Mouse (Mus musculus) hindbrain, postnatal 0 days (tissue): Measurements from ENCODE around the gene Gm19426. TPM values are rescaled to one million over a fixed set of nuclear protein-coding genes. Genes with fewer than 3 reads are reported as not detected.

ENCODE experiments used
- ATAC-seq: fragments of 200-750 bp; cut with Nextera tagmentation; 2 replicates; pipeline ENCODE4 v1.8.0; 2017; ENCODE audit warnings: mild to moderate bottlenecking, moderate TSS enrichment, moderate library complexity
- DNase-seq: peaks from one replicate; pipeline ENCODE4 v3.0.0-alpha.2; 2015; ENCODE audit warnings: low spot score
- H3K27ac ChIP-seq: fragments of 300-500 bp; sonication (generic); 2 replicates; pipeline ENCODE4 v1.5.1; 2014; ENCODE audit warnings: mild to moderate bottlenecking
- H3K27me3 ChIP-seq: fragments of 300-500 bp; sonication (generic); 2 replicates; pipeline ENCODE4 v1.6.1; 2014; ENCODE audit warnings: low read length, mixed read lengths; ENCODE audit not compliant: insufficient read depth
- H3K36me3 ChIP-seq: fragments of 300-500 bp; sonication (generic); 2 replicates; pipeline ENCODE4 v1.6.1; 2014; ENCODE audit warnings: low read length, mixed read lengths; ENCODE audit not compliant: insufficient read depth
- H3K4me1 ChIP-seq: fragments of 300-500 bp; sonication (generic); 2 replicates; pipeline ENCODE4 v1.6.1; 2014; ENCODE audit warnings: antibody characterized with exemption, low read length, mixed read lengths; ENCODE audit not compliant: insufficient read depth
- H3K4me2 ChIP-seq: fragments of 300-500 bp; sonication (generic); 2 replicates; pipeline ENCODE4 v1.6.1; 2014; ENCODE audit warnings: low read depth, mild to moderate bottlenecking, low read length, moderate library complexity, mixed read lengths
- H3K4me3 ChIP-seq: fragments of 300-500 bp; sonication (generic); 2 replicates; pipeline ENCODE4 v1.5.1; 2014; ENCODE audit warnings: low read length
- H3K9ac ChIP-seq: fragments of 300-500 bp; sonication (generic); replicated peaks from 2 replicates; pipeline ENCODE4 v1.6.1; 2014; ENCODE audit warnings: mild to moderate bottlenecking, low read length, moderate library complexity, mixed read lengths
- H3K9me3 ChIP-seq: fragments of 300-500 bp; sonication (generic); 2 replicates; pipeline ENCODE4 v1.6.1; 2016; ENCODE audit warnings: low read length, mixed read lengths
- CTCF ChIP-seq: IDR thresholded peaks from 2 replicates; pipeline ENCODE4 v1.5.1; 2016; ENCODE audit warnings: antibody characterized with exemption, control low read depth, low read depth
- WGBS: fragments of 180-500 bp; shearing (Covaris S2); extraction: QIAGEN DNeasy Blood & Tissue Kit; methylation state at CpG from one replicate; pipeline ENCODE4 v1.1.7; 2014; 5-methylcytosine and 5-hydroxymethylcytosine counted together
- microRNA counts: library from miRNA; unstranded; fragments of <30 nt; microRNA quantifications from one replicate; lab custom pipeline; 2015
- microRNA-seq, 2 experiments: library from miRNA; unstranded; fragments of <30 nt; microRNA quantifications; one replicate each; pipeline ENCODE4; 2016
- polyA plus RNA-seq: library from polyadenylated mRNA; unstranded; fragments of >200 nt; fragmentation: Nextera tagmentation; extraction: Ambion mirVana; gene quantifications from 2 replicates; pipeline ENCODE4 v1.2.1, GENCODE M21; 2015
- total RNA-seq: library from RNA; depleted of rRNA; stranded (reverse); fragments of >200 nt; gene quantifications from 2 replicates; pipeline ENCODE4 v1.2.3, GENCODE M21; 2014; rRNA removed

Gm19426 gene
- total and polyA plus RNA-seq, 2 experiments from 2014 or later: 3.8 to 4.3 TPM

- Histone ChIP-seq H3K27ac (no peak overlapping the region), H3K36me3 (peaks cover 15% of the 10 kb centered on the region), H3K9ac (no peak overlapping the region), H3K9me3 (no peaks in the 10 kb centered on the region), H3K4me3 (no peak overlapping the region), H3K4me1 (no peaks in the 10 kb centered on the region), H3K27me3 (no peaks in the 10 kb centered on the region), H3K4me2 (no peak overlapping the region)
- whole genome bisulfite sequencing: 89% methylated on average over 1 of the region's 1 CpGs
- ATAC-seq: no peak
- DNase-seq: no peak
- TF ChIP-seq CTCF: no peak
These were observed 38.2 kb downstream of the Gm19426 start for GRCm38 (mm10) chr2:84705295-84705694.

GRCm38 (mm10) chr2:84704329-84704728 is 39.1 kb downstream of the Gm19426 start:
- Histone ChIP-seq H3K27ac (no peak overlapping the region), H3K4me1 (no peaks in the 10 kb centered on the region), H3K4me3 (no peak overlapping the region), H3K36me3 (peaks cover 11% of the 10 kb centered on the region), H3K27me3 (no peaks in the 10 kb centered on the region), H3K4me2 (no peak overlapping the region), H3K9ac (no peak overlapping the region), H3K9me3 (no peaks in the 10 kb centered on the region)
- 87% methylated on average over 5 of the region's 5 CpGs for WGBS
- TF ChIP-seq CTCF: no peak
- ATAC-seq (no peak), DNase-seq (no peak)

GRCm38 (mm10) chr2:84703497-84703896 is 40.0 kb downstream of the Gm19426 start:
- 91% methylated on average over 1 of the region's 1 CpGs for WGBS
- H3K27me3 ChIP-seq: no peaks in the 10 kb centered on the region
- no peak overlapping the region for H3K27ac ChIP-seq
- DNase-seq (no peak), ATAC-seq (no peak)
- H3K4me3 ChIP-seq: no peak overlapping the region
- no peaks in the 10 kb centered on the region for H3K9me3 ChIP-seq
- TF ChIP-seq CTCF: no peak
- H3K4me1 ChIP-seq: no peaks in the 10 kb centered on the region
- no peak overlapping the region for H3K4me2 ChIP-seq
- H3K9ac ChIP-seq: no peak overlapping the region
- peaks cover 7% of the 10 kb centered on the region for H3K36me3 ChIP-seq

DNA sequence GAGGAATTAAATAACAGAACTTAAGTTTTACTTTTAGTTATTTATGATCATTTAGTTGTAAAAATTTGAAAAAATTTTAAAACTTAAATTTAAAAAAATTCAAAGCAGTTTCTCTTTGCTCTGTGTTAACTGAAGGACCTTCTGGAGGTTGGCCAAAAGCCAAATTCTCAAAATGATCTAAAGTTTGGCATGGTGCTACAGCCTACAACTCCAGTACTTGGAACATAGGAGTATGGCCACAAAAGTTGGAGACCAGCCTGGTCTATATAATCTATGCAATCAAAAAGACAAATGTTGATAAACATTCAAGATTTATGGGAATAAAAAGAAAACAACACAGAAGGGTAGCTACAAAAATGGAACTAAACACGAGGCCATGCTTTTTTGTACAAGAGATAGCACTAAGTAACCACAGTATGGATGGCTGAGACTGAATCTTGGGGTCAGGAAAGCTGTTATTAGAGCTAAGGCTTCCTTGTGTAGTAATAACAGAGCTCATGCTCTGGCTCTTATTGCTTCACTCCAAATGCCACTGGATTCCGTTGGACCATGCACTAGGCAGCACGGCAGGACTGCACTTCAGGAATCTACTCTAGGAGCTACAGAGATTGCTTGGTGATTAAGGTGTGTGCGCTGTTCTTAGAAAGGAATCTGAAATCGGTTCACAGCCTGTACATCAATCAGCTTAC is 48.3 kb downstream of the Gm19426 start:
- Histone ChIP-seq H3K9me3 (no peaks in the 10 kb centered on the region), H3K9ac (no peak overlapping the region), H3K4me1 (no peaks in the 10 kb centered on the region), H3K4me2 (no peak overlapping the region), H3K36me3 (peaks cover 43% of the 10 kb centered on the region), H3K27ac (no peak overlapping the region), H3K27me3 (no peaks in the 10 kb centered on the region), H3K4me3 (no peak overlapping the region)
- 91% methylated on average over 5 of the region's 5 CpGs for WGBS
- DNase-seq (no peak), ATAC-seq (no peak)
- TF ChIP-seq CTCF: no peak

MicroRNAs encoded within 50 kb of the gene (microRNA counts, 519-probe panel; counts per million panel counts)
- 6,368 counts per million, percentile 96 among the panel's probes with 10 or more counts for microRNA mmu-miR-130a (lab: Ali Mortazavi, UCI)

Small RNA genes lying within 50 kb of the gene (microRNA-seq; reads per million reads assigned to microRNA genes)
- 25,904 to 30,735 reads per million in 2 experiments for gene Mir130a

Other genes starting within 250 kb of the Gm19426 start
- gene Ctnnd1, start 92.9 kb downstream of the Gm19426 start, total RNA-seq: 75.7 and 86.5 TPM in 2 replicates
- 12.7 and 15.8 TPM in 2 replicates for gene Ctnnd1, start 92.9 kb downstream of the Gm19426 start, polyA plus RNA-seq
- not detected in 2 replicates for gene Btbd18, start 84.6 kb downstream of the Gm19426 start, total RNA-seq
- gene Btbd18, start 84.6 kb downstream of the Gm19426 start, polyA plus RNA-seq: 0.50 and 0.68 TPM in 2 replicates
- gene Selenoh, start 72.9 kb downstream of the Gm19426 start, total RNA-seq: 271 and 302 TPM in 2 replicates
- gene Selenoh, start 72.9 kb downstream of the Gm19426 start, polyA plus RNA-seq: 247 and 248 TPM in 2 replicates
- gene Gm28635, start 65.6 kb downstream of the Gm19426 start, total RNA-seq: not detected in 2 replicates
- gene Gm28635, start 65.6 kb downstream of the Gm19426 start, polyA plus RNA-seq: not detected in 2 replicates
- gene Med19, start 65.3 kb downstream of the Gm19426 start, total RNA-seq: 31.4 and 31.6 TPM in 2 replicates
- 47.4 and 47.5 TPM in 2 replicates for gene Med19, start 65.3 kb downstream of the Gm19426 start, polyA plus RNA-seq
- gene Tmx2, start 64.5 kb downstream of the Gm19426 start, total RNA-seq: 133 and 150 TPM in 2 replicates
- 342 and 347 TPM in 2 replicates for gene Tmx2, start 64.5 kb downstream of the Gm19426 start, polyA plus RNA-seq
- 38.2 and 41.3 TPM in 2 replicates for gene Zdhhc5, start 28.5 kb downstream of the Gm19426 start, total RNA-seq
- gene Zdhhc5, start 28.5 kb downstream of the Gm19426 start, polyA plus RNA-seq: 14.6 and 16.8 TPM in 2 replicates
- 6.3 and 14.3 TPM in 2 replicates for gene Clp1, start 16.3 kb downstream of the Gm19426 start, total RNA-seq
- gene Clp1, start 16.3 kb downstream of the Gm19426 start, polyA plus RNA-seq: 11.2 and 12.0 TPM in 2 replicates
- 10.0 and 16.8 TPM in 2 replicates for gene Ypel4, start 9.6 kb downstream of the Gm19426 start, total RNA-seq
- 12.3 and 13.1 TPM in 2 replicates for gene Ypel4, start 9.6 kb downstream of the Gm19426 start, polyA plus RNA-seq
- gene Serping1, start 31.8 kb upstream of the Gm19426 start, total RNA-seq: 28.5 and 36.5 TPM in 2 replicates
- gene Serping1, start 31.8 kb upstream of the Gm19426 start, polyA plus RNA-seq: 40.9 and 46.5 TPM in 2 replicates
- 12.8 and 22.6 TPM in 2 replicates for gene Ube2l6, start 55.2 kb upstream of the Gm19426 start, total RNA-seq
- 16.8 and 17.7 TPM in 2 replicates for gene Ube2l6, start 55.2 kb upstream of the Gm19426 start, polyA plus RNA-seq
- 0.75 TPM in 1 of 2 replicates, not detected in the other for gene Smtnl1, start 79.0 kb upstream of the Gm19426 start, total RNA-seq
- gene Smtnl1, start 79.0 kb upstream of the Gm19426 start, polyA plus RNA-seq: not detected in 2 replicates
- gene Timm10, start 83.3 kb upstream of the Gm19426 start, total RNA-seq: 44.5 and 57.3 TPM in 2 replicates
- gene Timm10, start 83.3 kb upstream of the Gm19426 start, polyA plus RNA-seq: 82.5 and 91.7 TPM in 2 replicates
- 5.8 and 9.3 TPM in 2 replicates for gene Slc43a1, start 95.2 kb upstream of the Gm19426 start, total RNA-seq
- 1.3 and 1.5 TPM in 2 replicates for gene Slc43a1, start 95.2 kb upstream of the Gm19426 start, polyA plus RNA-seq
- gene Rtn4rl2, start 143.1 kb upstream of the Gm19426 start, total RNA-seq: 10.1 and 12.2 TPM in 2 replicates
- 4.2 and 4.3 TPM in 2 replicates for gene Rtn4rl2, start 143.1 kb upstream of the Gm19426 start, polyA plus RNA-seq
- gene Slc43a3, start 192.9 kb upstream of the Gm19426 start, total RNA-seq: 4.9 and 9.7 TPM in 2 replicates
- 4.1 and 6.4 TPM in 2 replicates for gene Slc43a3, start 192.9 kb upstream of the Gm19426 start, polyA plus RNA-seq
- not detected in 2 replicates for gene Prg2, start 236.8 kb upstream of the Gm19426 start, total RNA-seq
- gene Prg2, start 236.8 kb upstream of the Gm19426 start, polyA plus RNA-seq: not detected in 2 replicates
- not detected in 2 replicates for gene Prg3, start 244.6 kb upstream of the Gm19426 start, total RNA-seq
- gene Prg3, start 244.6 kb upstream of the Gm19426 start, polyA plus RNA-seq: not detected in 2 replicates